Mouse (Mus musculus): ENCODE measurements around the gene Prpf8.

Prpf8 gene

DNA sequence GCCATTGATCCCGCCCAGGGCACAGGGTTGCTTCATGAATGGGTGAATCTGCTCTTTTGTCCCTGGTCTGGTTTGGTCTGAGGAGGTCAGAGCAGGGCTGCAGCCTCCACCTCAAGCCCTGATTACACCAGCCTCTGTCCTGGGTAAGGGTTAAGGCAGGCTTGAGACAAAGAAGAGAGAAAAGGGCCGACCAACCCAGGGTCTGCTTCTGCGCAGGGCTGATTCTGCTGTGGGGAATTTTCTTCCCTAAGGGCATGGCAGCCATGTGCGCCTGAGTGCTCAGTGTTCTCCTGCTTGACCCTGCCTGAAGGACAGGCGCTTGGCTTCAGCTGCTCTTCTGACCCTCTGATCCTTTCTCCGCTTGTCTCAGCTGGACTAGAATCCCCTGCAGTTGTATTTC is 70.5 kb downstream of the Prpf8 start:
- no peak for DNase-seq (ENCODE audit: low read depth, low spot score)

DNA sequence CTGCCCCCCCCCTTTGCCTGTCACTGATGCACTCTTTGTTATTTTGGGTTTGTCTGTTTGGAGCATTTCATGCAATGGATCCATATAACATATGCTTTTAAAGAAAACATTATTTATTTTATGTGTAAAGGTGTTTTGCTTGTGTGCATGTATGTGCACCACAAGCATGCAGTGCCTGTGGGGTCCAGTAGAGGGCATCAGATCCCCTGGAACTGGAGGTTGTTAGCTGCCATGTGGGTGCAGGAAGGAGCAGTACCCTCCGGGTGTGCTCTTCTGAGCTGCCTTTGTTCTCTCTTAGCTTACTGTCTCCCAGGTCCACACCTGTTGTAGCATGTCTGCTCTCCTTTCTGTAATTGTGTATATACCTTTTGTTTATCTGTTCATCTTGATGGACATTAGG is 71.5 kb downstream of the Prpf8 start:
- DNase-seq (ENCODE audit: low read depth, low spot score), result no peak
